Mouse (Mus musculus) liver, postnatal 0 days (tissue): ENCODE data around the gene Tec.

Source experiments
- CTCF ChIP-seq: sonication (generic); IDR thresholded peaks from 2 replicates; pipeline ENCODE4 v1.5.1; 2016; ENCODE audit warnings: antibody characterized with exemption, low read depth
- EP300 ChIP-seq: IDR thresholded peaks from 2 replicates; pipeline ENCODE4 v1.6.1; 2016; ENCODE audit warnings: antibody characterized with exemption, low read depth, mild to moderate bottlenecking

DNA sequence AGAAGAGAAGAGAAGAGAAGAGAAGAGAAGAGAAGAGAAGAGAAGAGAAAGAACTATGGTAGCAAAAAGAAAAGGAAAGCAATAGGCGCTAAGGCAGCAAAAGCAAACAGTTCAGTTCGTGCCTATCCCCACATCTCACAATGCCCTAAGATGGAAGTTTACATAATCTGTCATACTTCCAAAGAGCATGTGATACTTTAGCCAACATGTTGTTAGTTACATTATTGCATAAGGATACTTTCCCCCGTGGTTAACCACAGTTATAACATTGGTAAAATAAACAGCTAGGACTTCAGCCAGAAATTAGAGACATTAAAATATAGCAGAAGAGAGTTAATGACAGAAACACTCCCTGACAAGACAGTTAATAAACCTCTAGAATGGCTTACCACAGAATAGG is 15.4 kb upstream of the Tec start:
- TF ChIP-seq CTCF (no peak), EP300 (no peak)
